Mouse (Mus musculus) liver, embryonic 11.5 days (tissue): ENCODE measurements around the gene 2210016F16Rik. TPM values are rescaled to one million over a fixed set of nuclear protein-coding genes. Genes with fewer than 3 reads are reported as not detected.

ENCODE experiments used
- ATAC-seq: fragments of 200-750 bp; cut with Nextera tagmentation; replicated peaks from 2 replicates; pipeline ENCODE4 v1.8.0; 2017; ENCODE audit warnings: moderate number of reproducible peaks, mild to moderate bottlenecking, moderate TSS enrichment, moderate library complexity; ENCODE audit not compliant: low FRiP score
- DNase-seq: peaks from one replicate; pipeline ENCODE4 v3.0.0-alpha.2; 2017; ENCODE audit warnings: low spot score
- H3K27ac ChIP-seq: fragments of 300-500 bp; sonication (generic); 2 replicates; pipeline ENCODE4 v1.5.1; 2014; ENCODE audit warnings: mild to moderate bottlenecking, low read depth, low read length, control low read depth
- H3K27me3 ChIP-seq: fragments of 300-500 bp; sonication (generic); replicated peaks from 2 replicates; pipeline ENCODE4 v1.6.1; 2014; ENCODE audit warnings: low read length, mixed read lengths; ENCODE audit not compliant: control insufficient read depth, insufficient read depth
- H3K36me3 ChIP-seq: fragments of 300-500 bp; sonication (generic); 2 replicates; pipeline ENCODE4 v1.6.1; 2014; ENCODE audit warnings: mild to moderate bottlenecking, low read length, moderate library complexity, mixed read lengths; ENCODE audit not compliant: control insufficient read depth, insufficient read depth
- H3K4me1 ChIP-seq: fragments of 300-500 bp; sonication (generic); replicated peaks from 2 replicates; pipeline ENCODE4 v1.6.1; 2014; ENCODE audit warnings: low read length, mixed read lengths; ENCODE audit not compliant: control insufficient read depth, insufficient read depth
- H3K4me2 ChIP-seq: fragments of 300-500 bp; sonication (generic); 2 replicates; pipeline ENCODE4 v1.6.1; 2014; ENCODE audit warnings: mild to moderate bottlenecking, control low read depth, moderate library complexity
- H3K4me3 ChIP-seq: fragments of 300-500 bp; sonication (generic); 2 replicates; pipeline ENCODE4 v1.5.1; 2014; ENCODE audit warnings: low read depth, low read length, control low read depth
- H3K9ac ChIP-seq: fragments of 300-500 bp; sonication (generic); 2 replicates; pipeline ENCODE4 v1.6.1; 2014; ENCODE audit warnings: low read depth, low read length, control low read depth
- H3K9me3 ChIP-seq: fragments of 300-500 bp; sonication (generic); 2 replicates; pipeline ENCODE4 v1.6.1; 2016; ENCODE audit warnings: low read length, inconsistent platforms, mixed read lengths; ENCODE audit not compliant: control insufficient read depth
- WGBS: fragments of 180-500 bp; shearing (Covaris S2); extraction: QIAGEN DNeasy Blood & Tissue Kit; methylation state at CpG from one replicate; pipeline ENCODE4 v1.1.7; 2014; 5-methylcytosine and 5-hydroxymethylcytosine counted together
- polyA plus RNA-seq: library from polyadenylated mRNA; unstranded; fragments of >200 nt; fragmentation: Nextera tagmentation; extraction: Ambion mirVana; gene quantifications from 2 replicates; pipeline ENCODE4 v1.2.1, GENCODE M21; 2014

2210016F16Rik gene
- polyA plus RNA-seq, 1 experiment from 2014 or later: 39.6 TPM

DNA sequence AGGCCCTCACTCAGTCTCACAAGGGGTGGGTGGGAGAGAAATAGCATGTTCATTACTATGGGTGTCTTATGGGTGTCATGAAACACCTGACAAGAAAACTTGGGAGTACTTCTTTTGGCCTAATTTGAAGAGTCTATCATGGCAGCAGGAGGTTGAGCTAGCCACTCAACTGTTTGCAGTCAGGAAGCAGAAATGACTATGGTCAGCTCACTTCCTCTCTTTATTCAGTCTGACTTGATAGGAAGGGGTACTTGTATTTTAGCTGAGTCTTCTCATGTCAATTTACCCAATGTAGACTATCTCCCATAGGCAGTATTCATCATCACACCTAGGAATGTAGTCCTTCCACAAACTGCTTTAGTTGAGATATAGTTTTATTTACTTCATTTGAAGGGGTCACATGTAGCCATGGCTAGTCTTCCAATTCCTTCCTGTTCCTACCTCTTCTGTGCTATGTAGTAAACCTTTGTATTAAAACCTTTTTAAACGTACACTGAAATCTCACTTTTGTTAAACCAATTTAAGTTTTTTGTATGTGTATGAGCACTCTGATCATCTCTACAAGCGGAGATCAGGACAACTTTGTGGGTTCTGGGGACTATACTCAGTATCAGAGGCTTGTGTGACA is 4.4 kb upstream of the 2210016F16Rik start:
- ATAC-seq (peak; percentile 13; the same call in 1 of the 2 replicates), DNase-seq (no peak)
- Histone ChIP-seq H3K27ac (0 out of 2 replicates have a peak overlapping the region, but pooled peaks have one; percentile 21), H3K9me3 (no peaks in the 10 kb centered on the region), H3K27me3 (no peaks in the 10 kb centered on the region), H3K4me1 (peaks cover 7% of the 10 kb centered on the region), H3K4me3 (no peak overlapping the region), H3K4me2 (no peak overlapping the region), H3K9ac (no peak overlapping the region), H3K36me3 (peaks cover 14% of the 10 kb centered on the region)
- 75% methylated on average over 2 of the region's 2 CpGs for WGBS

DNA sequence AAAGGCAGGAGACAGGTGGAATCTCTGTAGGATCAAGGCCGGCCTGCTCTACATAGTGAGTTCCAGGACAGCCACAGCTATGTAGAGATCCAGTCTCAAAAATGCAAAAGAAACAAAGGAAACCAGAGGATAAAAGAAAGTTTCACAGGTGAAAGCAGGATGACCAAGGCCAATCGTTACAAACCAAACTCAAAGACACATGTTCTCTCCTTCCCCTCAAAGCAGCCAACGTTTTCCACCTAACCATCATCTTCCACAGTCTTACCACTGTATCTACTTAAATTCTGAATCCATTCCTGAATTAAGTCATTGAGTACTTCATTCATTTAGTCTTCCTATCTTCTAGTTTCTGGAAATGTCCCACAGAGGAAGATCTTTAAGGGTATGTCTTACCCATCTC is 3.4 kb upstream of the 2210016F16Rik start:
- Histone ChIP-seq H3K4me1 (peaks cover 7% of the 10 kb centered on the region), H3K27me3 (no peaks in the 10 kb centered on the region), H3K9ac (no peak overlapping the region), H3K9me3 (no peaks in the 10 kb centered on the region), H3K36me3 (peaks cover 7% of the 10 kb centered on the region; the same call in 1 of the 2 replicates), H3K27ac (no peak overlapping the region), H3K4me3 (no peak overlapping the region), H3K4me2 (no peak overlapping the region)
- WGBS: 42% methylated on average over 3 of the region's 3 CpGs
- DNase-seq (no peak), ATAC-seq (no peak)

GRCm38 (mm10) chr13:58387948-58388347 is 2.9 kb upstream of the 2210016F16Rik start:
- peak; percentile 53 for DNase-seq
- Histone ChIP-seq H3K9ac (no peak overlapping the region), H3K9me3 (no peaks in the 10 kb centered on the region), H3K27ac (no peak overlapping the region), H3K27me3 (no peaks in the 10 kb centered on the region), H3K4me1 (peaks cover 7% of the 10 kb centered on the region), H3K4me3 (no peak overlapping the region), H3K4me2 (no peak overlapping the region), H3K36me3 (peaks cover 7% of the 10 kb centered on the region; the same call in 1 of the 2 replicates)
- no peak; the same call in 1 of the 2 replicates for ATAC-seq
- WGBS: 19% methylated on average over 7 of the region's 7 CpGs

- 78% methylated on average over 7 of the region's 7 CpGs for WGBS
- Histone ChIP-seq H3K36me3 (peaks cover 25% of the 10 kb centered on the region), H3K27ac (peak overlapping the region; percentile 70; the same call in 1 of the 2 replicates), H3K4me1 (peaks cover 7% of the 10 kb centered on the region), H3K4me3 (peak overlapping the region; percentile 82), H3K27me3 (no peaks in the 10 kb centered on the region), H3K9me3 (peaks cover 16% of the 10 kb centered on the region), H3K9ac (peak overlapping the region; percentile 93), H3K4me2 (peak overlapping the region; percentile 95)
- DNase-seq (no peak), ATAC-seq (no peak)
These were observed 509 bp upstream of the 2210016F16Rik start for GRCm38 (mm10) chr13:58385547-58385920.

GRCm38 (mm10) chr13:58384371-58384770 is 654 bp downstream of the 2210016F16Rik start:
- ATAC-seq (no peak), DNase-seq (no peak)
- Histone ChIP-seq H3K9ac (peak overlapping the region; percentile 93), H3K36me3 (peaks cover 33% of the 10 kb centered on the region), H3K4me2 (peak overlapping the region; percentile 95), H3K4me1 (peaks cover 7% of the 10 kb centered on the region), H3K9me3 (peaks cover 16% of the 10 kb centered on the region), H3K27ac (peak overlapping the region; percentile 70), H3K27me3 (no peaks in the 10 kb centered on the region), H3K4me3 (peak overlapping the region; percentile 82)
- WGBS: 48% methylated on average over 11 of the region's 11 CpGs

DNA sequence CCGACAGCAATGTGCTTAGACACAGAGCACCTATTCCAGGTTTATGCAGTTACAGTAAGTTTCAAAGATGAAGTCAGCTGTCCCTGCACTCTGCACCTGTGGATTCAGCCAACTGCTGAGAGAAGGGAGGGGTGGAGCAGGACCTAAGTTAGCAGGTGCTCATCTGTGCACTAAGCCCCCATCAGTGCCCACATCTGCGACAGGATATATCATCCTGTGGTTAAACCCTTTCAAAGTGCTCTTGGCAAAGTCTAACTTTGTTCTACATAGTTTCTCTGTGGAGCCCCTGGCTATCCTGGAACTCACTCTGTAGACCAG is 11.9 kb downstream of the 2210016F16Rik start:
- Histone ChIP-seq H3K4me3 (no peak overlapping the region), H3K27me3 (no peaks in the 10 kb centered on the region), H3K9me3 (peaks cover 4% of the 10 kb centered on the region; the same call in 1 of the 2 replicates), H3K4me2 (no peak overlapping the region), H3K9ac (no peak overlapping the region), H3K27ac (no peak overlapping the region), H3K4me1 (no peaks in the 10 kb centered on the region), H3K36me3 (no peaks in the 10 kb centered on the region)
- WGBS: 77% methylated on average over 2 of the region's 2 CpGs
- ATAC-seq (no peak), DNase-seq (no peak)

GRCm38 (mm10) chr13:58372278-58373152 is 12.5 kb downstream of the 2210016F16Rik start:
- Histone ChIP-seq H3K4me1 (no peaks in the 10 kb centered on the region), H3K27me3 (no peaks in the 10 kb centered on the region), H3K36me3 (no peaks in the 10 kb centered on the region), H3K4me3 (no peak overlapping the region), H3K9me3 (peaks cover 4% of the 10 kb centered on the region; the same call in 1 of the 2 replicates), H3K4me2 (no peak overlapping the region), H3K9ac (no peak overlapping the region), H3K27ac (no peak overlapping the region)
- DNase-seq (peak; percentile 22), ATAC-seq (no peak)
- WGBS: 69% methylated on average over 5 of the region's 5 CpGs

DNA sequence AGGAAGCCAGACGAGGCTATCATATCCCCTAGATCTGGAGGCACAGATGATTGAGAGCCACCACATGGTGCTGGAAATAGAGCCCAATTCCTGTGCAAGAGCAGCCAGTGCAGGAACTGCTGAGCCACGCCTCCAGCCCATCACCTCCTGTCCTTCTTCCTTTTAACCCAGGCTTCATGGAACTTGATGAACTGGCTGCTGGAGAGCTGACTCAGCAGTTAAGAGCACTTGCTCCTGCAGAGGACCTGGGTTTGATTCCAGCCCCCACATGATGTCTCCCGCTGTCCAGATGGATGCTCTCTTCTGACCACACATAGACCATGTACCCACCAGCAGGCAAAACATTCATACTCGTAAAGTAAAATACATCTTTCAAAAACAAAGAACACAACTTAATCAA is 16.2 kb downstream of the 2210016F16Rik start:
- Histone ChIP-seq H3K4me1 (0 out of 2 replicates have a peak, but pooled peaks cover 2% of the 10 kb centered on the region), H3K9me3 (no peaks in the 10 kb centered on the region), H3K27me3 (no peaks in the 10 kb centered on the region), H3K4me2 (no peak overlapping the region), H3K27ac (no peak overlapping the region), H3K36me3 (no peaks in the 10 kb centered on the region), H3K4me3 (no peak overlapping the region), H3K9ac (no peak overlapping the region)
- ATAC-seq (no peak), DNase-seq (no peak)
- WGBS: 70% methylated on average over 4 of the region's 4 CpGs
